Mouse (Mus musculus) lung, adult 18-20 months (tissue): ENCODE results near the gene Capzb.
A peak's percentile ranks its signal among the peaks of the same experiment; 100 is the strongest.

Source experiments
- DNase-seq, 2 experiments: peaks; one replicate each; pipeline ENCODE4 v3.0.0; 2022; ENCODE audit warnings: mixed read lengths in 2 of 2

The Capzb gene

GRCm38 (mm10) chr4:139209130-139209840 is 16.6 kb downstream of the Capzb start:
- DNase-seq: peak in 1 of 2 experiments; percentile 60

- peak; percentile 72 to 82 for DNase-seq
These were observed 19.5 kb downstream of the Capzb start for GRCm38 (mm10) chr4:139211975-139212831.

GRCm38 (mm10) chr4:139213086-139213485 is 20.4 kb downstream of the Capzb start:
- DNase-seq: peak in 1 of 2 experiments; percentile 50

GRCm38 (mm10) chr4:139213935-139214371 is 21.3 kb downstream of the Capzb start:
- DNase-seq: peak; percentile 79 to 83

GRCm38 (mm10) chr4:139216566-139216965 is 23.9 kb downstream of the Capzb start:
- DNase-seq: no peak

- DNase-seq: peak in 1 of 2 experiments; percentile 39
These were observed 25.8 kb downstream of the Capzb start for GRCm38 (mm10) chr4:139218539-139218938.

- DNase-seq: no peak
These were observed 27.0 kb downstream of the Capzb start for GRCm38 (mm10) chr4:139219656-139220055.

GRCm38 (mm10) chr4:139220978-139221377 is 28.3 kb downstream of the Capzb start:
- DNase-seq: peak; percentile 51 to 63

- DNase-seq: no peak
These were observed 29.1 kb downstream of the Capzb start for GRCm38 (mm10) chr4:139221837-139222236.

- DNase-seq: no peak
These were observed 32.4 kb downstream of the Capzb start for GRCm38 (mm10) chr4:139225115-139225514.

- no peak for DNase-seq
These were observed 33.2 kb downstream of the Capzb start for GRCm38 (mm10) chr4:139225944-139226343.

- DNase-seq: no peak
These were observed 34.0 kb downstream of the Capzb start for GRCm38 (mm10) chr4:139226504-139227216.

GRCm38 (mm10) chr4:139227923-139228322 is 35.2 kb downstream of the Capzb start:
- DNase-seq: no peak

- DNase-seq: no peak
These were observed 36.6 kb downstream of the Capzb start for GRCm38 (mm10) chr4:139229271-139229670.

- DNase-seq: peak; percentile 46 to 63
These were observed 37.8 kb downstream of the Capzb start for GRCm38 (mm10) chr4:139230376-139231120.

- DNase-seq: no peak
These were observed 38.5 kb downstream of the Capzb start for GRCm38 (mm10) chr4:139231163-139231562.

- peak; percentile 66 to 78 for DNase-seq
These were observed 39.9 kb downstream of the Capzb start for GRCm38 (mm10) chr4:139232479-139233145.

- DNase-seq: peak in 1 of 2 experiments; percentile 38
These were observed 40.4 kb downstream of the Capzb start for GRCm38 (mm10) chr4:139233146-139233495.

- no peak for DNase-seq
These were observed 41.1 kb downstream of the Capzb start for GRCm38 (mm10) chr4:139233755-139234254.

- no peak for DNase-seq
These were observed 41.6 kb downstream of the Capzb start for GRCm38 (mm10) chr4:139234261-139234660.

GRCm38 (mm10) chr4:139235556-139235955 is 42.9 kb downstream of the Capzb start:
- no peak for DNase-seq

GRCm38 (mm10) chr4:139238612-139239011 is 45.9 kb downstream of the Capzb start:
- DNase-seq: no peak
